Mouse (Mus musculus): ENCODE results near the gene Ube2v1. TPM values are rescaled to one million over a fixed set of nuclear protein-coding genes. Genes with fewer than 3 reads are reported as not detected.
A peak's percentile ranks its signal among the peaks of the same experiment; 100 is the strongest.

Ube2v1 gene
- total RNA-seq, 1 experiment: 115 TPM

GRCm38 (mm10) chr2:167586041-167586440, 45.9 kb downstream of the Ube2v1 start:
- Histone ChIP-seq H3K9me3 (ENCODE audit: control insufficient read depth, insufficient read depth, low read depth, low read length) (no peaks in the 10 kb centered on the region), H3K9ac (ENCODE audit: insufficient read depth, low read depth, low read length, poor library complexity, severe bottlenecking) (no peak overlapping the region), H3K4me3 (ENCODE audit: insufficient read depth in 1 of 2, low read depth in 1 of 2, low read length in 2 of 2, poor library complexity in 1 of 2, severe bottlenecking in 1 of 2) (no peak overlapping the region), H3K36me3 (ENCODE audit: control insufficient read depth, insufficient read depth, low read length, poor library complexity, severe bottlenecking) (no peaks in the 10 kb centered on the region), H3K4me1 (ENCODE audit: control insufficient read depth in 2 of 2, insufficient read depth in 2 of 2, low read length in 2 of 2, poor library complexity in 1 of 2) (peaks cover 0 to 45% of the 10 kb centered on the region in 2 experiments; a peak in 3 of 4 replicates), H3K27ac (ENCODE audit: insufficient read depth, low read depth, low read length, poor library complexity, severe bottlenecking) (no peak overlapping the region)
- DNase-seq (ENCODE audit: low read depth, low spot score): no peak
- in situ Hi-C loops (cut with MboI; ENCODE audit: low sequenced_read_pairs in 2 of 2, unreplicated experiment in 2 of 2): no loop called here
- TF ChIP-seq CHD2 (IDR thresholded peaks at IDR 0.05; ENCODE audit: low read depth, low read length) (no peak), ZNF384 (IDR thresholded peaks at IDR 0.05; ENCODE audit: low read depth, low read length) (no peak), HCFC1 (IDR thresholded peaks at IDR 0.05; ENCODE audit: borderline replicate concordance, insufficient read depth, low read length) (no peak), MAFK (IDR thresholded peaks at IDR 0.05; ENCODE audit: insufficient read depth, low read depth, low read length) (no peak), ZC3H11A (IDR thresholded peaks at IDR 0.05; ENCODE audit: borderline replicate concordance, low read depth, low read length) (no peak)

GRCm38 (mm10) chr2:167585273-167585672, 46.6 kb downstream of the Ube2v1 start:
- no peak for DNase-seq (ENCODE audit: low read depth, low spot score)
- Histone ChIP-seq H3K36me3 (ENCODE audit: control insufficient read depth, insufficient read depth, low read length, poor library complexity, severe bottlenecking) (no peaks in the 10 kb centered on the region), H3K9ac (ENCODE audit: insufficient read depth, low read depth, low read length, poor library complexity, severe bottlenecking) (no peak overlapping the region), H3K4me1 (ENCODE audit: control insufficient read depth in 2 of 2, insufficient read depth in 2 of 2, low read length in 2 of 2, poor library complexity in 1 of 2) (peaks cover 0 to 45% of the 10 kb centered on the region in 2 experiments; a peak in 3 of 4 replicates), H3K4me3 (ENCODE audit: insufficient read depth in 1 of 2, low read depth in 1 of 2, low read length in 2 of 2, poor library complexity in 1 of 2, severe bottlenecking in 1 of 2) (no peak overlapping the region), H3K27ac (ENCODE audit: insufficient read depth, low read depth, low read length, poor library complexity, severe bottlenecking) (no peak overlapping the region), H3K9me3 (ENCODE audit: control insufficient read depth, insufficient read depth, low read depth, low read length) (no peaks in the 10 kb centered on the region)
- in situ Hi-C loops (cut with MboI; ENCODE audit: low sequenced_read_pairs in 2 of 2, unreplicated experiment in 2 of 2): no loop called here
- TF ChIP-seq HCFC1 (IDR thresholded peaks at IDR 0.05; ENCODE audit: borderline replicate concordance, insufficient read depth, low read length) (no peak), CHD2 (IDR thresholded peaks at IDR 0.05; ENCODE audit: low read depth, low read length) (no peak), ZC3H11A (IDR thresholded peaks at IDR 0.05; ENCODE audit: borderline replicate concordance, low read depth, low read length) (no peak)

GRCm38 (mm10) chr2:167583161-167583952, 48.5 kb downstream of the Ube2v1 start:
- in situ Hi-C loops (cut with MboI; ENCODE audit: low sequenced_read_pairs in 2 of 2, unreplicated experiment in 2 of 2): no loop called here
- DNase-seq (ENCODE audit: low read depth, low spot score): no peak
- Histone ChIP-seq H3K4me3 (ENCODE audit: insufficient read depth in 1 of 2, low read depth in 1 of 2, low read length in 2 of 2, poor library complexity in 1 of 2, severe bottlenecking in 1 of 2) (no peak overlapping the region), H3K4me1 (ENCODE audit: control insufficient read depth in 2 of 2, insufficient read depth in 2 of 2, low read length in 2 of 2, poor library complexity in 1 of 2) (peaks cover 0 to 40% of the 10 kb centered on the region in 2 experiments; a peak in 2 of 4 replicates), H3K27ac (ENCODE audit: insufficient read depth, low read depth, low read length, poor library complexity, severe bottlenecking) (no peak overlapping the region), H3K36me3 (ENCODE audit: control insufficient read depth, insufficient read depth, low read length, poor library complexity, severe bottlenecking) (no peaks in the 10 kb centered on the region), H3K9me3 (ENCODE audit: control insufficient read depth, insufficient read depth, low read depth, low read length) (no peaks in the 10 kb centered on the region), H3K9ac (ENCODE audit: insufficient read depth, low read depth, low read length, poor library complexity, severe bottlenecking) (no peak overlapping the region)
- TF ChIP-seq ZC3H11A (IDR thresholded peaks at IDR 0.05; ENCODE audit: borderline replicate concordance, low read depth, low read length) (no peak), CHD2 (IDR thresholded peaks at IDR 0.05; ENCODE audit: low read depth, low read length) (no peak), ZNF384 (IDR thresholded peaks at IDR 0.05; ENCODE audit: low read depth, low read length) (no peak), MAFK (IDR thresholded peaks at IDR 0.05; ENCODE audit: insufficient read depth, low read depth, low read length) (no peak), HCFC1 (IDR thresholded peaks at IDR 0.05; ENCODE audit: borderline replicate concordance, insufficient read depth, low read length) (no peak)

- Histone ChIP-seq H3K9ac (ENCODE audit: insufficient read depth, low read depth, low read length, poor library complexity, severe bottlenecking) (peak overlapping the region; percentile 49; the same call in 1 of the 2 replicates), H3K4me1 (ENCODE audit: control insufficient read depth in 2 of 2, insufficient read depth in 2 of 2, low read length in 2 of 2, poor library complexity in 1 of 2) (peaks cover 0 to 23% of the 10 kb centered on the region in 2 experiments; a peak in 2 of 4 replicates), H3K36me3 (ENCODE audit: control insufficient read depth, insufficient read depth, low read length, poor library complexity, severe bottlenecking) (no peaks in the 10 kb centered on the region), H3K9me3 (ENCODE audit: control insufficient read depth, insufficient read depth, low read depth, low read length) (no peaks in the 10 kb centered on the region), H3K4me3 (ENCODE audit: insufficient read depth in 1 of 2, low read depth in 1 of 2, low read length in 2 of 2, poor library complexity in 1 of 2, severe bottlenecking in 1 of 2) (peak overlapping the region in 1 of 2 experiments; percentile 4; a peak in 1 of 4 replicates), H3K27ac (ENCODE audit: insufficient read depth, low read depth, low read length, poor library complexity, severe bottlenecking) (no peak overlapping the region; the same call in 1 of the 2 replicates)
- TF ChIP-seq HCFC1 (IDR thresholded peaks at IDR 0.05; ENCODE audit: borderline replicate concordance, insufficient read depth, low read length): no peak
- TF ChIP-seq ZNF384 (IDR thresholded peaks at IDR 0.05; ENCODE audit: low read depth, low read length): no peak
- no peak for TF ChIP-seq CHD2 (IDR thresholded peaks at IDR 0.05; ENCODE audit: low read depth, low read length)
- TF ChIP-seq MAFK (IDR thresholded peaks at IDR 0.05; ENCODE audit: insufficient read depth, low read depth, low read length): no peak
- TF ChIP-seq ZC3H11A (IDR thresholded peaks at IDR 0.05; ENCODE audit: borderline replicate concordance, low read depth, low read length): no peak
- in situ Hi-C loops (cut with MboI; ENCODE audit: low sequenced_read_pairs in 2 of 2, unreplicated experiment in 2 of 2): no loop called here
- DNase-seq (ENCODE audit: low read depth, low spot score): peak; percentile 91
These were observed 53.4 kb downstream of the Ube2v1 start for GRCm38 (mm10) chr2:167578521-167578920.
